Mouse (Mus musculus): Measurements from ENCODE around the gene Plcl1. TPM values are rescaled to one million over a fixed set of nuclear protein-coding genes. Genes with fewer than 3 reads are reported as not detected.
"Not testable (repeated sequence)": the region's sequence is repeated elsewhere in the genome, so short reads cannot be mapped to it uniquely, and the experiment has no call there.

The Plcl1 gene
- polyA plus RNA-seq, 1 experiment, result not detected

- H3K4me1 ChIP-seq (ENCODE audit: control insufficient read depth, insufficient read depth, low read length), result no peaks in the 10 kb centered on the region
- H3K27ac ChIP-seq (ENCODE audit: insufficient read depth, low read depth, low read length), result no peak overlapping the region
- WGBS, result 21% methylated on average over 1 of the region's 1 CpGs
- H3K4me3 ChIP-seq (ENCODE audit: insufficient read depth, low read depth, low read length), result no peak overlapping the region
- TF ChIP-seq POLR2A (IDR thresholded peaks at IDR 0.05; ENCODE audit: insufficient read depth, low read depth, low read length) (no peak), CTCF (IDR thresholded peaks at IDR 0.05; ENCODE audit: insufficient read depth, low read depth, low read length) (no peak)
Measured at GRCm38 (mm10) chr1:55499872-55500271, 94.2 kb downstream of the Plcl1 start.

- no peak for TF ChIP-seq POLR2A (IDR thresholded peaks at IDR 0.05; ENCODE audit: insufficient read depth, low read depth, low read length)
- TF ChIP-seq CTCF (IDR thresholded peaks at IDR 0.05; ENCODE audit: insufficient read depth, low read depth, low read length), result no peak
- Histone ChIP-seq H3K27ac (ENCODE audit: insufficient read depth, low read depth, low read length) (peak overlapping the region; percentile 13; the same call in 1 of the 2 replicates), H3K4me3 (ENCODE audit: insufficient read depth, low read depth, low read length) (no peak overlapping the region), H3K4me1 (ENCODE audit: control insufficient read depth, insufficient read depth, low read length) (no peaks in the 10 kb centered on the region)
- WGBS, result 78% methylated on average over 2 of the region's 2 CpGs
Measured at GRCm38 (mm10) chr1:55500981-55501682, 95.4 kb downstream of the Plcl1 start.

- Histone ChIP-seq H3K4me3 (ENCODE audit: insufficient read depth, low read depth, low read length) (no peak overlapping the region), H3K4me1 (ENCODE audit: control insufficient read depth, insufficient read depth, low read length) (no peaks in the 10 kb centered on the region), H3K27ac (ENCODE audit: insufficient read depth, low read depth, low read length) (no peak overlapping the region)
- WGBS, result 66% methylated on average over 4 of the region's 4 CpGs
- TF ChIP-seq POLR2A (IDR thresholded peaks at IDR 0.05; ENCODE audit: insufficient read depth, low read depth, low read length), result no peak
- TF ChIP-seq CTCF (IDR thresholded peaks at IDR 0.05; ENCODE audit: insufficient read depth, low read depth, low read length), result no peak
Measured at GRCm38 (mm10) chr1:55505811-55506210, 100.1 kb downstream of the Plcl1 start.

GRCm38 (mm10) chr1:55507061-55507460 is 101.3 kb downstream of the Plcl1 start:
- TF ChIP-seq POLR2A (IDR thresholded peaks at IDR 0.05; ENCODE audit: insufficient read depth, low read depth, low read length), result no peak
- no peak for TF ChIP-seq CTCF (IDR thresholded peaks at IDR 0.05; ENCODE audit: insufficient read depth, low read depth, low read length)
- no peaks in the 10 kb centered on the region for H3K4me1 ChIP-seq (ENCODE audit: control insufficient read depth, insufficient read depth, low read length)
- H3K27ac ChIP-seq (ENCODE audit: insufficient read depth, low read depth, low read length), result no peak overlapping the region
- WGBS, result 80% methylated on average over 6 of the region's 6 CpGs
- H3K4me3 ChIP-seq (ENCODE audit: insufficient read depth, low read depth, low read length), result no peak overlapping the region

GRCm38 (mm10) chr1:55509587-55509986 is 103.9 kb downstream of the Plcl1 start:
- no peak for TF ChIP-seq CTCF (IDR thresholded peaks at IDR 0.05; ENCODE audit: insufficient read depth, low read depth, low read length)
- TF ChIP-seq POLR2A (IDR thresholded peaks at IDR 0.05; ENCODE audit: insufficient read depth, low read depth, low read length), result no peak
- WGBS, result 98% methylated on average over 1 of the region's 1 CpGs

GRCm38 (mm10) chr1:55512165-55512564 is 106.4 kb downstream of the Plcl1 start:
- no peak for TF ChIP-seq CTCF (IDR thresholded peaks at IDR 0.05; ENCODE audit: insufficient read depth, low read depth, low read length)
- no peak for TF ChIP-seq POLR2A (IDR thresholded peaks at IDR 0.05; ENCODE audit: insufficient read depth, low read depth, low read length)
- Histone ChIP-seq H3K4me3 (ENCODE audit: insufficient read depth, low read depth, low read length) (no peak overlapping the region), H3K27ac (ENCODE audit: insufficient read depth, low read depth, low read length) (no peak overlapping the region), H3K4me1 (ENCODE audit: control insufficient read depth, insufficient read depth, low read length) (no peaks in the 10 kb centered on the region)
- WGBS, result 87% methylated on average over 3 of the region's 3 CpGs

More at GRCm38 (mm10) chr1:55509587-55509986, 103.9 kb downstream of the Plcl1 start:
- no peak overlapping the region for H3K4me3 ChIP-seq (ENCODE audit: insufficient read depth, low read depth, low read length)
- H3K4me1 ChIP-seq (ENCODE audit: control insufficient read depth, insufficient read depth, low read length), result no peaks in the 10 kb centered on the region
- H3K27ac ChIP-seq (ENCODE audit: insufficient read depth, low read depth, low read length), result no peak overlapping the region

GRCm38 (mm10) chr1:55512799-55513198 is 107.1 kb downstream of the Plcl1 start:
- H3K27ac ChIP-seq (ENCODE audit: insufficient read depth, low read depth, low read length), result not testable (repeated sequence)
- WGBS, result 80% methylated on average over 2 of the region's 2 CpGs

GRCm38 (mm10) chr1:55517182-55517581 is 111.5 kb downstream of the Plcl1 start:
- Histone ChIP-seq H3K4me3 (ENCODE audit: insufficient read depth, low read depth, low read length) (no peak overlapping the region), H3K27ac (ENCODE audit: insufficient read depth, low read depth, low read length) (no peak overlapping the region), H3K4me1 (ENCODE audit: control insufficient read depth, insufficient read depth, low read length) (no peaks in the 10 kb centered on the region)
- TF ChIP-seq CTCF (IDR thresholded peaks at IDR 0.05; ENCODE audit: insufficient read depth, low read depth, low read length) (no peak), POLR2A (IDR thresholded peaks at IDR 0.05; ENCODE audit: insufficient read depth, low read depth, low read length) (no peak)

More at GRCm38 (mm10) chr1:55512799-55513198, 107.1 kb downstream of the Plcl1 start:
- H3K4me1 ChIP-seq (ENCODE audit: control insufficient read depth, insufficient read depth, low read length); H3K4me3 ChIP-seq (ENCODE audit: insufficient read depth, low read depth, low read length): not testable (repeated sequence)

GRCm38 (mm10) chr1:55523966-55524365 is 118.2 kb downstream of the Plcl1 start:
- TF ChIP-seq CTCF (IDR thresholded peaks at IDR 0.05; ENCODE audit: insufficient read depth, low read depth, low read length) (no peak), POLR2A (IDR thresholded peaks at IDR 0.05; ENCODE audit: insufficient read depth, low read depth, low read length) (no peak)
- WGBS, result 85% methylated on average over 1 of the region's 1 CpGs

More at GRCm38 (mm10) chr1:55523966-55524365, 118.2 kb downstream of the Plcl1 start:
- H3K27ac ChIP-seq (ENCODE audit: insufficient read depth, low read depth, low read length), result no peak overlapping the region
- H3K4me1 ChIP-seq (ENCODE audit: control insufficient read depth, insufficient read depth, low read length), result peaks cover 2% of the 10 kb centered on the region; the same call in 1 of the 2 replicates
- H3K4me3 ChIP-seq (ENCODE audit: insufficient read depth, low read depth, low read length), result no peak overlapping the region
